Mouse (Mus musculus): ENCODE data around the gene Ucp2. TPM values are rescaled to one million over a fixed set of nuclear protein-coding genes. Genes with fewer than 3 reads are reported as not detected.

The Ucp2 gene
- polyA plus RNA-seq, 1 experiment from 2014 or later: 245 TPM

- Histone ChIP-seq H3K36me3 (peaks cover 21% of the 10 kb centered on the region), H3K27ac (ENCODE audit: poor library complexity, severe bottlenecking) (peak overlapping the region; percentile 87), H3K27me3 (replicated peaks) (no peaks in the 10 kb centered on the region), H3K4me3 (peak overlapping the region; percentile 9), H3K9me3 (replicated peaks) (no peaks in the 10 kb centered on the region), H3K4me1 (replicated peaks) (peaks cover 51% of the 10 kb centered on the region), H3K9ac (peak overlapping the region; percentile 64), H3K4me2 (peak overlapping the region; percentile 57)
- WGBS: 56% methylated on average over 4 of the region's 4 CpGs
- ATAC-seq (ENCODE audit: insufficient number of reproducible peaks, low FRiP score): peak; percentile 5; the same call in 1 of the 2 replicates
Observed at GRCm38 (mm10) chr7:100465248-100465647, 27.9 kb upstream of the Ucp2 start.

- Histone ChIP-seq H3K4me3 (peak overlapping the region; percentile 9), H3K36me3 (peaks cover 20% of the 10 kb centered on the region), H3K9ac (peak overlapping the region; percentile 64), H3K27ac (ENCODE audit: poor library complexity, severe bottlenecking) (peak overlapping the region; percentile 87), H3K4me2 (peak overlapping the region; percentile 57), H3K4me1 (replicated peaks) (peaks cover 51% of the 10 kb centered on the region), H3K9me3 (replicated peaks) (no peaks in the 10 kb centered on the region), H3K27me3 (replicated peaks) (no peaks in the 10 kb centered on the region)
- peak; percentile 7; the same call in 1 of the 2 replicates for ATAC-seq (ENCODE audit: insufficient number of reproducible peaks, low FRiP score)
- WGBS: 13% methylated on average over 5 of the region's 5 CpGs
Observed at GRCm38 (mm10) chr7:100465656-100466309, 27.4 kb upstream of the Ucp2 start.

DNA sequence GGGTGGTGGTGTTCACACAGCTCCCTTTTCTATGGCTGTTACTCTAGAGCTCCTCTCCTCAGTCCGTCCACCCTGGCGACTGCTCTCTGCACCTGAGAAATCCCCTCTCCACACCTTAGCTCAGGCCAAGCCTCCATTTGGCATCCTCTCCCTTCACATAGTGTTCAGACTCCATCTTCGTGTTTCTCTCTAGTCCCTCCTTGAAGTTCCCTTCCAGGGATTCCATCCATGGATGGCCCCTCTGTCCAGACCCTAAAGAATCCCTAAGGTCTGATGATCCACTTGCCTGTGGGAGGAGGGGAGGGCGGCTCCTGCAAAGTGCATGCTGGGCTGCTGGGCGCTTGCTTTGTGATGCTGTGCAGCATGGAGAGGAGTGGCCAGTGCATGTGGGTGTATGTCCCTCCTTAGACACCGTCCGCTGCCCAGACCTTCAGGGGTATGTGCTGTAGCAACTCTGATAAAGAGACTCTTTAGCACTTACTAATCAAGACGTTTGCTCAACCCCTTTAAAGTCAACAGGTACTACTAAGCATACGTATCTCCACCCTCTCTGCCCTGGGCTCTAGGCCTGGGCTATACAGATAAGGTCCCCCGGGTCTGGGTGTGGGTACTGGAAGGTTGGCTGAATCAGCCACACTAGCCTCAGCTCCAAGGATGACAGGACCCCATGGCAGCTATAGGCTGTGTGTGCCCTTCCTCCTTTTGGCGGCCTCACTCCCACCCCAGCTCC, 26.2 kb upstream of the Ucp2 start:
- Histone ChIP-seq H3K4me1 (replicated peaks) (peaks cover 48% of the 10 kb centered on the region), H3K36me3 (peaks cover 12% of the 10 kb centered on the region), H3K9me3 (replicated peaks) (no peaks in the 10 kb centered on the region), H3K4me3 (peak overlapping the region; percentile 9), H3K27ac (ENCODE audit: poor library complexity, severe bottlenecking) (peak overlapping the region; percentile 87), H3K9ac (peak overlapping the region; percentile 1; the same call in 1 of the 2 replicates), H3K27me3 (replicated peaks) (no peaks in the 10 kb centered on the region), H3K4me2 (peak overlapping the region; percentile 57; the same call in 1 of the 2 replicates)
- WGBS: 68% methylated on average over 11 of the region's 11 CpGs
- ATAC-seq (ENCODE audit: insufficient number of reproducible peaks, low FRiP score): peak; percentile 91

DNA sequence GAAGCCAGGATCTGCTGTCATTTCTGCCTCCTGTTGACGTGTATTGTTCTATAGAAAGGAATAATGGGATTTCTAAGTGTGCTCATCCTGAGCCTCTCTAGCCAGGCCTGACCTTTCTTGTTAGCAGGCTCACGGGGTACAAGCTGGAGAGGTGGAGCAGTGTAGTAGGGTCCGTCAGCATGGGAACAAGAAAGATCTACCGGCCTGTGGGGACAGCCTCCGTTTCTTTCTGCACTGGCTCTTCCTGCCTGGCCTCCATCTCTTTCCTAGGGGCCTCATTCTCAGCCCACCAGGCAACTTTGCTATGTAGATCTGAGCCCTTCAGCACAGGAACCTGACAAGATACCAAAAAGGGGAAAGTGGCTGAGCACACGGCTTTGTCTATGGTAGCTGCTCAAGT, 24.4 kb upstream of the Ucp2 start:
- Histone ChIP-seq H3K27me3 (replicated peaks) (no peaks in the 10 kb centered on the region), H3K9ac (no peak overlapping the region), H3K9me3 (replicated peaks) (no peaks in the 10 kb centered on the region), H3K36me3 (peaks cover 12% of the 10 kb centered on the region), H3K4me3 (no peak overlapping the region), H3K4me2 (no peak overlapping the region), H3K4me1 (replicated peaks) (peaks cover 61% of the 10 kb centered on the region), H3K27ac (ENCODE audit: poor library complexity, severe bottlenecking) (no peak overlapping the region)
- 85% methylated on average over 6 of the region's 6 CpGs for WGBS
- no peak for ATAC-seq (ENCODE audit: insufficient number of reproducible peaks, low FRiP score)

GRCm38 (mm10) chr7:100469502-100469901, 23.6 kb upstream of the Ucp2 start:
- no peak overlapping the region for H3K4me2 ChIP-seq
- no peaks in the 10 kb centered on the region for H3K9me3 ChIP-seq (replicated peaks)
- 87% methylated on average over 1 of the region's 1 CpGs for WGBS
- H3K27ac ChIP-seq (ENCODE audit: poor library complexity, severe bottlenecking): no peak overlapping the region
- ATAC-seq (ENCODE audit: insufficient number of reproducible peaks, low FRiP score): no peak
- no peak overlapping the region for H3K9ac ChIP-seq
- no peaks in the 10 kb centered on the region for H3K27me3 ChIP-seq (replicated peaks)
- peaks cover 62% of the 10 kb centered on the region for H3K4me1 ChIP-seq (replicated peaks)
- peaks cover 12% of the 10 kb centered on the region for H3K36me3 ChIP-seq
- H3K4me3 ChIP-seq: no peak overlapping the region

DNA sequence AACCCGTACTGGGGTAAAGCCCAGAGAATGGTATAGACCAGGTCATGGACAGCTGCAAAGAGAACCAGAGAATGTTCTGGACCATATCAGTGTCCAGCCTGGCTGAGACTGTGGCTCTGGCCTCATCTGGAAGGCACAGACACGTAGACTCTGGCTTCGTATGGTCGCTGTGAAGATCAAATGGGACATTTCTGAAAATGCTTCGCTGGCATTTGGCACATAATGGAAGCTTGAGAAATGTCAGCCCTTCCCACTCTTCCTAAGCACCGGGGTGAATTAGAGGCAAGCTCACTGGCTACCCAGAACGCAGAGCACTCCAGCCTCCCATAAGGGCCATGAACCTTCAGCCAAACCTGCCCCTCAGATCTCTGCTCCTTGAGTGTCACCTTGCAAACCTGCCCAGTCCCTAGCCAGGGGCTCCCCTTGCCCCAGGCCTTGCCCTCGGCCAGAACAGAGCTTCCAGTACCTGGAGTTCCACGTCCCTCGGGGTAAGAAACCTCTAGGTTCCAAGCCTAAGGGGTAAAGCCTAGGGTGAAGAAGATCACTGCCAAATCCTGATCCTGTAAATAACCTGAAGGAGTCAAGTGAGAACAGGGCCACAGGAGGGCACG, 22.2 kb upstream of the Ucp2 start:
- H3K27ac ChIP-seq (ENCODE audit: poor library complexity, severe bottlenecking): no peak overlapping the region
- H3K4me3 ChIP-seq: no peak overlapping the region
- H3K9me3 ChIP-seq (replicated peaks): no peaks in the 10 kb centered on the region
- WGBS: 89% methylated on average over 11 of the region's 11 CpGs
- no peak for ATAC-seq (ENCODE audit: insufficient number of reproducible peaks, low FRiP score)
- peaks cover 12% of the 10 kb centered on the region for H3K36me3 ChIP-seq
- H3K9ac ChIP-seq: no peak overlapping the region
- H3K4me2 ChIP-seq: no peak overlapping the region
- H3K4me1 ChIP-seq (replicated peaks): peaks cover 53% of the 10 kb centered on the region
- H3K27me3 ChIP-seq (replicated peaks): no peaks in the 10 kb centered on the region

DNA sequence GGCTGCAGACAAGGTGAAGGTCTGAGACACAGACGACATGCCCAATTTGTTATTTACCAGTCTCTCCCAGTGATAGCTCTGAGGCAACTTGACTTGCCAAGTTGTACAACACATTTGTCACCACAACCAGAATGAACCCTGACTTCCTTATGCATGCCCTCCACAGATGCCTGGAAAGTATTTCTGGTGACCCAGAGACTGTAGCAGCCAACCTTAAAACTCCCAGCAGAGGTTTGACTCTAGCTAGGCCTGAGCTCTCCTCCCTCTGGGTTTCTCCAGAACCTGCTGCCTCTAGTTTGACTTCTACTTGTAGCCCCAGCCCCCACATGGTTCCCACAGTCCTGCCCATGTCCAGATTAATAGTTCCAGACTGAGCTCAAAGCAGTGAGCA, 21.7 kb upstream of the Ucp2 start:
- Histone ChIP-seq H3K4me1 (replicated peaks) (peaks cover 48% of the 10 kb centered on the region), H3K4me2 (no peak overlapping the region), H3K4me3 (no peak overlapping the region), H3K27me3 (replicated peaks) (no peaks in the 10 kb centered on the region), H3K9ac (no peak overlapping the region), H3K27ac (ENCODE audit: poor library complexity, severe bottlenecking) (no peak overlapping the region), H3K9me3 (replicated peaks) (no peaks in the 10 kb centered on the region), H3K36me3 (peaks cover 12% of the 10 kb centered on the region)
- ATAC-seq (ENCODE audit: insufficient number of reproducible peaks, low FRiP score): no peak
- WGBS: 91% methylated on average over 1 of the region's 1 CpGs

DNA sequence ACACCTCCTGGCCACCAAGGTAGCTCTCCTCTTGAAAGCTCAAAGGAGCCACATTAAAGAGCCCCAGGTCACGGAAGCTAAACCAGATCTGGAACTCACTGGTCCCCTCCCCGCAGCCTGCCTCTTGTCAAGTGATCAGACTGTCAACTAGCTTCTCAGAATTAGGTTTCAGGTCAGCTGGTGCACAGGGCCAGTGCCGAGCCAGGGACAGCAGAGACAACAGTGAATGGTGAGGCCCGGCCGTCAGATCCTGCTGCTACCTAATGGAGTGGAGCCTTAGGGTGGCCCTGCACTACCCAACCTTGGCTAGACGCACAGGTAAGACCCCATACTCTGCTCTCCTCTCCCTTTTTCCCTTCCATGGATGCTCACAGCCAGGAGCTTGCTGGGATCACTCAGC, 20.4 kb upstream of the Ucp2 start, which contains the start of gene Ucp3:
Gene Ucp3, plus strand, starts transcription at position 214 of the 400 bp plus-strand sequence.
- WGBS: 57% methylated on average over 6 of the region's 6 CpGs
- H3K27me3 ChIP-seq (replicated peaks): no peaks in the 10 kb centered on the region
- H3K27ac ChIP-seq (ENCODE audit: poor library complexity, severe bottlenecking): no peak within 1 kb of the TSS
- H3K9ac ChIP-seq: no peak within 1 kb of the TSS
- no peaks in the 10 kb centered on the region for H3K9me3 ChIP-seq (replicated peaks)
- ATAC-seq (ENCODE audit: insufficient number of reproducible peaks, low FRiP score): no peak
- peaks cover 12% of the 10 kb centered on the region for H3K36me3 ChIP-seq
- H3K4me2 ChIP-seq: no peak within 1 kb of the TSS
- peaks cover 41% of the 10 kb centered on the region for H3K4me1 ChIP-seq (replicated peaks)
- no peak within 1 kb of the TSS for H3K4me3 ChIP-seq

- Histone ChIP-seq H3K36me3 (peaks cover 12% of the 10 kb centered on the region), H3K9ac (no peak overlapping the region), H3K27ac (ENCODE audit: poor library complexity, severe bottlenecking) (no peak overlapping the region), H3K9me3 (replicated peaks) (no peaks in the 10 kb centered on the region), H3K4me3 (no peak overlapping the region), H3K4me2 (no peak overlapping the region), H3K27me3 (replicated peaks) (0 out of 2 replicates have a peak, but pooled peaks cover 3% of the 10 kb centered on the region), H3K4me1 (replicated peaks) (peaks cover 33% of the 10 kb centered on the region)
- ATAC-seq (ENCODE audit: insufficient number of reproducible peaks, low FRiP score): no peak
- 52% methylated on average over 9 of the region's 9 CpGs for WGBS
Observed at GRCm38 (mm10) chr7:100473846-100474454, 19.2 kb upstream of the Ucp2 start.

DNA sequence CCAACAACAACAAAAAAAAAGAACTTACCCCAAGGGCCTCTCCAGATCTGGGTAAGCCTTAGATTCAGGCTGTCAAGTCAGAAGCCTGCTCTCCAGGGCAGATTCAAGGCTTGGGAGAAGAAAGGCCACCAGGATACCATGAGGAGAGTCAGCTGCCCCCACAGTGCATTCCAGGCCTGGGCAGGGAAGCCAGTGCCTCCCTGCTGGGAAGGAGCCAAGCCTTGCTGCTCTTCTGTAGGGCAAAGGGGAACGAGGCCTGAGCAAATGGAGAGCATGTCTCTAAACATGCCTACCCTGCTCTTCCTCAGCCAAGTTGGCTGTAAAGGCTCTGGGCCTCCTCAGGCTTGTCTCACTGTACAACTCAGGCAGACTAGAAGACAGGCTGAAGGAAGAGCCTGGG, 18.5 kb upstream of the Ucp2 start:
- Histone ChIP-seq H3K27ac (ENCODE audit: poor library complexity, severe bottlenecking) (no peak overlapping the region), H3K4me1 (replicated peaks) (peaks cover 26% of the 10 kb centered on the region), H3K9me3 (replicated peaks) (no peaks in the 10 kb centered on the region), H3K4me2 (no peak overlapping the region), H3K4me3 (no peak overlapping the region), H3K27me3 (replicated peaks) (0 out of 2 replicates have a peak, but pooled peaks cover 9% of the 10 kb centered on the region), H3K36me3 (peaks cover 7% of the 10 kb centered on the region), H3K9ac (no peak overlapping the region)
- no peak for ATAC-seq (ENCODE audit: insufficient number of reproducible peaks, low FRiP score)
- WGBS: 10% methylated on average over 1 of the region's 1 CpGs

Measured in heart, embryonic 12.5 days (tissue).